Mouse (Mus musculus) urinary bladder, postnatal 0 days (tissue): ENCODE measurements around the gene Prkra. TPM values are rescaled to one million over a fixed set of nuclear protein-coding genes. Genes with fewer than 3 reads are reported as not detected.

Experiments
- polyA plus RNA-seq: library from polyadenylated mRNA; unstranded; fragments of >200 nt; fragmentation: Nextera tagmentation; extraction: Ambion mirVana; gene quantifications from 2 replicates; pipeline ENCODE4 v1.2.1, GENCODE M21; 2015

Gene Prkra
- polyA plus RNA-seq, result 37.1 and 38.3 TPM in 2 replicates

DNA sequence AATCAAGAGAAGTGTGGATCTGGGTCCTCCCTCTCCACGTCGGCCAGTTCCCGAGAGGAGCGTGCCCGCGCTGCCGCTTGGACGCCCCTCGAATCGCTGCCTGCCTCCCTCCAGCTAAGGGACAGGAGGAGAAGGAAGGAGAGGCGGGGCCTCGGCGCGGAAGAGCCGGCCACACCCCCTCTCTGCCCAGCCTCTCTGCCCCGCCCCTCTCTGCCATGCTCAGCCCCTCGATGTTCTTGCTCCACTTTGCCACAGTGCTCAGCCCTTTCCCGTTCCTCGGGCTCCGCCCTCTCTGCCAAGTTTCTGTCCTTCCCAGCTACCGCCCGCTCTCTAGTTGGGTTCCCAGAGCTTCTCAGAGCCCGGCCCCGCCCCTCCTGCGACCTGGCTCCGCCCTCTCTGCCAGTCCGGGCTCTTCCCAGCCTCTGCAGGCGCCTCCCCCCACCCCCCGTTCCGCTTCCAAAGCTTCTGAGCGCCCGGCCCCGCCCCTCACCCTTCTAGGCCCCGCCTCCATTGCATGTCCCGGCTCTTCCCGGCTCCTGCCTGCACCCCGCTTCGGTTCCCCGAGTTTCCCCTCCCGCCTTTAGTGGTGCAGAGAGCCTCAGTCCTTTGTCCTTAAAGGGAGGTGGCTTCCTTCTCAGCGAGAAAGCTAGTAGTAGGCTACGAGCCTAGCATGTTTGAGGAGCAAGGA is at the start of gene Prkra, which contains the start of gene Pjvk:
TSS of gene Prkra (minus strand) at position 133 of the 688 bp plus-strand sequence.
TSS of gene Pjvk (plus strand) at position 594 of the 688 bp plus-strand sequence.

DNA sequence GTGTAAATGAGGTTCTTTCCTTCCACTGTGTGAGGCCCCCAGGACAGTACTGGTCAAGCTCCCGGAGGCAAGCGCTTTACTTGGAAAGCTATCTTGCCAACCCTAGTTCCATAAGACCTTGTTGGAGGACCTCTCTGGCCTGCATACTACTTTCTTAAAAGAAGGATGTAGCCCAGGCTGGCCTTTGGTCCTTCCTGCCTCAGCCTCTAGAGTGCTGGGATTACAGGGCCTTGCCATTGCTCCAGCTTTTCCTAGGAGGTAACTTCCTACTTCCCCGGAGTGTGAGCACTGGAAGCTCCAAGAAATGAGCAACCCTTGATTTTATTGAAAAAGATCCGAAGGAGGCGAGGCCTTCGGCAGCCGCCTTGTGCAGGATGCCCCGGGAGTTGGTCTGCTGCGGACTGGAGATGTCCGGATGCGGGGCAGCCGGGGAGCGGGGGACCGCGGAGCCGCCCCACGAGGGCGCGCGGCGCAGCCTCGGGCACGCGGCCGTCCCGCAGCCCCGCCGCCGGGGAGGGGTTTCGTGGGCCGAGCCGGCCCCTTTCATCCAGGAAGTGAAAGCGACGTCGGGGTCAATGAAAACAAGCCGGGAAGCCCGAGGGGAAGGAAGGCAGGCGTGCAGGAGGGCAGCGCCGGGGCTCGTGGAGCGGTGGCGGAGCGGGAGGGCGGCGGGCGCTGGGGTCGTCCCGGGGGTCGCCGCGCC is 27.1 kb upstream of the Prkra start, which contains the start of gene Plekha3:
TSS of gene Plekha3 (plus strand) at position 557 of the 703 bp plus-strand sequence.

DNA sequence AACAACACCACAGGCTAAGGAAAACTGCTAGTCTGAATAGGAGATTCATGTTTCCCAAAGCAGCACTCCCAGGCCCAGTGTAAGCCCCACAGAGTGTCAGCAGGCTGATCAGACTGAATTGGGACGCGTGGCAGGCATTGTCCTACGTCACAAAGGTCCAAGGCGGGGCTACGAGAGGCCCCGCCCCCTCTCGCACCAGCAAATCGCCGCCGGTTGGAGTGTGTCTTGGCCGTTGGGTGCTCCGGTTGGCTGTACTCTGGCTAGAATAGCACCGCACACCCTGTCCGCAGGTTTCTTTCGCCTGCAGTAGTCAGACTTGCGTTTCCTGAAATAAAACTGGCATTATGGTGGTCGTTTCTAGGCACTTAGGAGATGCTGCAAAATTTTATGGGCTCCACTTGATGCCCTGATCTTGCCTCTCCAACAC is 25.2 kb upstream of the Prkra start, which contains the start of gene Fkbp7:
TSS of gene Fkbp7 (minus strand) at position 151 of the 427 bp plus-strand sequence.

Other genes with a start within 250 kb of the Prkra start
- gene Osbpl6, start 241.5 kb downstream of the Prkra start, polyA plus RNA-seq, result 3.2 and 4.1 TPM in 2 replicates
- 0.27 TPM in 1 of 2 replicates, not detected in the other for gene Pjvk, start 461 bp upstream of the Prkra start, polyA plus RNA-seq
- gene Fkbp7, start 25.1 kb upstream of the Prkra start, polyA plus RNA-seq, result 87.9 and 94.6 TPM in 2 replicates
- gene Plekha3, start 27.3 kb upstream of the Prkra start, polyA plus RNA-seq, result 11.0 and 12.8 TPM in 2 replicates